Mouse (Mus musculus): ENCODE measurements around the gene Gm20075.
A peak's percentile ranks its signal among the peaks of the same experiment; 100 is the strongest.
"Not testable (repeated sequence)": the region's sequence is repeated elsewhere in the genome, so short reads cannot be mapped to it uniquely, and the experiment has no call there.

Gm20075 gene

DNA sequence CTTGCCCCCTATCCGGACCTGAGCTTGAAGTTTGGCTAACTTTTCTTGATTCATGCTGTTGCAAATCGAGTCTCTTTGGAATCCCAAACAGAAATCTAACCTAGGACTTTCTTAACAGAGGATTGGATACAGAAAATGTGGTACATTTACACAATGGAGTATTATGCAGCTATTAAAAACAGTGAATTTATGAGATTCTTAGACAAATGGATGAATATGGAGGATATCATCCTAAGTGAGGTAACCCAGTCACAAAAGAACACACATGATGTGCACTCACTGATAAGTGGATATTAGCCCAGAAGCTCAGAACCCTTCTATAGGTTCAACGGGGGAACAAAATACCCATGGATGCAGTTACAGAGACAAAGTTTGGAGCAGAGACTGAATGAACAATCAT is at the start of gene Gm20075:
Gene Gm20075 (minus strand): TSS at position 101 of the 400 bp plus-strand sequence.
- not testable (repeated sequence) for DNase-seq

DNA sequence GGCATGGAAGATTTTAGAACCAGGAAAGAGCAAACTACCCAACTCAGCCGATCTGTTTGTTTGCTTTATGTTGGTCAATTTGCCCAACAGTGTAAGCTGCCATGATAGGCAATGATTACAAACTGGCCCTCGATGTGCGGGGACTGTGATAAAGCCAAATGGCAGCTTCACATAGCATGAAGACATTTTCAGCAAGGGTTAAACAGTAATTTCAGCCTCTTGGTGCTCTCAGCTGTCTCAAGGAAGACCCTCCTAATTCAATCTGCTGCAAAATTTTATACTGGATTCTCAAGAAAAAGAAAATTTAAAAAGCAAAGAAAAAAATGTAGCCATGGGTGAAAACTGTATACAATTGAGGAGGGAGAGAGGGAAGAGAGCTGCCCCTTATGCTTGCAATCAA is 47.9 kb upstream of the Gm20075 start:
- DNase-seq, result no peak

DNA sequence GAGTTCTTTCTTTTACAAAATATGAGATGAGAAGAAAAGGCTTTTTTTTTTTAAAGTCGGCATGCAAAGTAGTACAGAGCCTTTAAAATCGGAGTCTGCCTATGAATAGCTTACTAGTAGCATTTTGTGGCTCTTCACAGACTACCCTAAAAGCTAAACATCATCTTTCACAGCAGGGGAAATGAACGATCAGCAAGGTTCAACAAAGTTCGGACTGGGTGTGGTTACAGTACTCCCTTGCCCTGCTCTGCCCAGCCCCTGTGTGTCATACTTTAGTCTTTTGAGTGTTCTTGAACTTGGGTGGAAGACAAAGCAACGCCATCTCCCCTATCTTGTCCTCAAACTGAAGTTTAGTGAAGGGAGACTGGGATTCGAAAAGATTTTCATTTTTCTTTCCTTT is 45.5 kb upstream of the Gm20075 start:
- DNase-seq, result no peak

DNA sequence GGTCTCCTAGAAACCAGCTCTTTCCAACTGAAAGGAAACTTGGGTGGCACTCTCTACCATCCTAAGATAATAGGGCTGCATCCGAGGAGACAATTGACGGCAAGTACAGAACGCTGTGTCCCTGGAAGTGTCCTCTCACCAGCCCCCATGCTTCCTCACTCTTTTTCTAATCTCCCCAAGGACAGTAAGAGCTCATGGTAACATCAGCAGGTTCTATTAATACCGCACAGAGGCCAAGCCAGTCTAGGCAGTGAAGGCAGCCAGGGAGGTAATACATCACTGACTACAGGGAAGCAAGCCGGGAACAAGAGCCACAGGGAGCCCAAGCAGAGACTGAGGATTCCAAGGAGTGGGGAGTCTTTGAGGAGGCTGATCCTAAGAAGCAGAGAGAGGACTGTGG is 43.8 kb upstream of the Gm20075 start:
- no peak for DNase-seq

DNA sequence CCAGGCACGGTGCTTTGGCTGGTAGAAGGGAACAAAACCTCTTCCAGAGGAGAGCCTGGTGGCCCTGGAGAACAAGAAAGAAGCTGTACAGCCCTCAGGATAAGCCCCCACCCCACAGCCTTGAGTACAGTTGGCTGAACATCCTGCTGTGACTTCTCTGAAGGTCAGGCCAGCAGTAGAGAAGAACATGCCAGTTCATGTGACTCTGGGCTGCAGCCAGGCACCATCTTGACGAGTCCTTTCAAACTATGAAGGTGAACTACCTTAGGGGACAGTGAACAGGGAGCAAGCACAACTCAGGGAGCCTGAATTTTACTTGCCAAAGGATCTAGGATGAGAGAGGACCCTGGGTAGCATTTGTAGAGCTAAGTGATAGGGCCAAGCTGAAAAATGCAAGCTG is 31.5 kb upstream of the Gm20075 start:
- DNase-seq, result no peak

DNA sequence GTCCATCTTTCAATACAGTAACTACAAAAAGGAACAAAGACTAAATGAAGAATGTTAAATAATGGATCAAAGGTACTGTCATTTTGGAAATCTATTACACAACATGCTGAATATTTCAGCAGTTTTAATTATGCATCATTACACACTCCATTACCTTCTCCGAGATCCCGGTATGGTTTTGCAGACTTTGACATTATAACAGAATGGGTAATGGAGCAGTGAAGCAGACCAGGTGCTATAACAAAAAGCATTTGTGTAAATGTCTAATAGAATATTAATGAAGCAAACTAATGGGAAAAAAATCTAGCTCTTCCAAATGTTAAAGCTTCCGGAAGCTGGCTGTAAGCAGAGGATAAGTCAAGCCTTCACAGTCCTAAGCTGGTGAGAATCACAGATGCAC is 29.6 kb upstream of the Gm20075 start:
- DNase-seq, result no peak

DNA sequence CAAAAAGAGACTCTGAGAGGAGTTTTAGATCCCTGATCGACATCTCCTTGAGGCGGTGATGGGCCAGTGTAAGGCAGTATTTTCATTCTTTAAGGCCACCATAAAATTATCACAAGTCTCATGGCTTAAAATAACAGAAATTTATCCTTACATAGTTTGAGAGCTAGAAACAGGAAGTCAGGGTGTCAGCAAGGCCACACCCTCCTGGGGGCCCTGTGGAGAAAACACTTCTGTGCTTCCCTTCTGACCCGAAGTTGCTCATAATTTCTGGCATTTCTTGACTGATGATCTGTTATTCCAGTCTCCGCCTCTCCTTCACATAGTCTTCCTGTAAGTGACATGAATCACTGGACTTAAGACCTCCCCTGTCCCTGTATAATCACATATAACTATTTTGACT is 25.2 kb upstream of the Gm20075 start:
- no peak for DNase-seq

DNA sequence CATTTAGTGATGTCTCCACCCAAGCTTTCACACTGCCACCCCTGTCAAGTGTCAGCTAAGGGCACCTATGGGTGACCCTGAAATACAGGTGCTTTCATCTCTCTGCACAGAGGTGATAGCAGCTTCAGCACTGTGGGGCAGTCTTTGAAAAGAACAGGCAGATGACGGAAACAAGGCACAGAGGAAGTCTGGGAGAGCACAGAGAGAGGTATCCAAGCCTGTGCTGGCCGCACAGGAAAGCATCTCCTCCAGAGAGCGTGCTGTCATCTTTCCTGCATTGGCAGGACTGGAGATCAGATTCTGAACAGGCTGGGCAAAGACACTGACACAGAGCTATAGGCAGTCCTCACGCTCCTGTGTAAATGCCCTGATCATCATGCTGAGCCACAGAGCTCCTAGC is 9.8 kb upstream of the Gm20075 start:
- no peak for DNase-seq

DNA sequence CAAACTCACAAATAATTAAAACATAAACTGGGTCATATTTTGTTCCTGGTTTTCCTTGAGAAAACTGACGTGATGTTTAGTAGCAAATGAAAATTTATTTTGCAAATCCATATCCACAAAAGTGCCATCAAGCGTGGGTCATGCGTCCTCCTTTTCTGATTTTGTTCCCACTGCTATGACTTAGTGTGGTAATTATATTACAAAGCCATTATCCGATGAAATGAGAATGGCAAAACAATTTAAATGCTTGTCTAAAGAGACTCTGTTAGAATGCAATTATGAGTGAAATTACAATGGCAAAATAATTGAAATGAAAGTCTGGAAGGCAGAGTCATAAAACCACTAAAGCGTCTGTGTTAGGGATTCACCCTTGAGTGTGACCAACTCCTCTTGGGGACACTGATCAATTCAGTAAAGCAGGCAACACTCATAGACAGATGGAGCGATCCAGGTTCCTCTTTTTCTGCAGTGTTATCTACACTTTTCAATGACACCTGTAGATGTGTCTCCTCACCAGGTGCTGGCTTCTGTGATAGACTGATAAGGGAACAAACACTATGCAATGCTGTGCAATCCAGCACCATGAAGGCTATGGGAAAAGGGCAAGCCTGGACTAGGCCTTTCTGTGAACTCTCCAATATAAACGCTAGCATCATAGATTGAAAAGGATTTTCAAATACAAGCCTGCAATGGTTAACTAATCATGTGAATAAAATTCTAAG is 4.6 kb upstream of the Gm20075 start:
- DNase-seq, result no peak

DNA sequence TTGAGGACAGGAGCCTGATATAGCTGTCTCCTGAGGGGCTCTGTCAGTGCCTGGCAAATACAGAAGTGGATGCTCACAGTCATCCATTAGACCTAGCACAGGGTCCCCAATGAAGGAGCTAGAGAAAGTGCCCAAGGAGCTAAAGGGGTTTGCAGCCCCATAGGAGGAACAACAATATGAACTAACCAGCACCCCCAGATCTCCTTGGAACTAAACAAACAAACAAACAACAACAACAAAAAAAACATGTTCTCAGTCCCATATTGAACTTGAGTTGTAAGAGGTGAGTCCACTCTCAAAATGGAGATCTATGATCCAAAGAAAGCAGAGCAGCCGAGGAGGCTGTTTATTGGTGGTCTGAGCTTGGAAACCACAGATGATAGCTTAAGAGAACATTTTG is 578 bp upstream of the Gm20075 start, which contains the start of gene Gm17190:
Gene Gm17190 (plus strand): TSS at position 301 of the 400 bp plus-strand sequence.
- DNase-seq, result not testable (repeated sequence)

DNA sequence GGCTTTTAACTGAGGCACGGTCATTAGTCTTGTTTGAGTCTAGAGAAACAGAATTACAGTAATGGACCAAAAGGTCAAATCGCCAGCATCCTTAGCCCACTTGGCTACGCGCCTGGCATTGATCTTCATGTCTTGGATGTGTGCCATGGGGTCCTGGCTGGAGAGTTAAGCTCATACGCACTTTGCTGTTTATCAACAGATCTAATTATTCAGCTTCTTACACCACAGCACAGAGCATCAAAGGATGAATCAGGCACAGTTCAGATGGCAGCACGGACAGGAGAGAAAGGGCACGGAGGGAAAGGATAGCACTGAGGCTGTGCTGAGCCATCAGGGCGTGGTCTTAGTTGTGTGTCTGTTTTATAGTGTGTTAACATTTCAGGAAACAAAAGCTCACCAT is 7.6 kb downstream of the Gm20075 start:
- DNase-seq, result no peak

DNA sequence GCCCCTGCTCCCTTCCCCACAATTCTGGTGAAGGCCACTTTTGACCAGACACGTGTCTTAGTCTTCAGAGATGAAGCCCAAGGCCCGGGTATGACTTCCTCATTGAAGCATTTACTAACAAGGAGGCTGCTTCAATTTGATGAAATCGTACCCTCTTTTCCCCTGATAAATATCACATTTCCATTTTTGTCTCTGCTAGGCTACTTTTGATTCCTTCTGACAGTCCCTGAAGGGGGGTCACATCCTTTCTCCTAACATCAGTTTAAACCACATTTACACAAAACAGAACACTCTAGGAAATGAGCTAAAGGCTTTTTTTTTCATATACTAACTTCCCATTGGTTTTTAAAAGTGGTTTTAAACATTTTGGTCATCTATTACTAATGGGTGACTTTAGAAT is 28.4 kb downstream of the Gm20075 start:
- no peak for DNase-seq

DNA sequence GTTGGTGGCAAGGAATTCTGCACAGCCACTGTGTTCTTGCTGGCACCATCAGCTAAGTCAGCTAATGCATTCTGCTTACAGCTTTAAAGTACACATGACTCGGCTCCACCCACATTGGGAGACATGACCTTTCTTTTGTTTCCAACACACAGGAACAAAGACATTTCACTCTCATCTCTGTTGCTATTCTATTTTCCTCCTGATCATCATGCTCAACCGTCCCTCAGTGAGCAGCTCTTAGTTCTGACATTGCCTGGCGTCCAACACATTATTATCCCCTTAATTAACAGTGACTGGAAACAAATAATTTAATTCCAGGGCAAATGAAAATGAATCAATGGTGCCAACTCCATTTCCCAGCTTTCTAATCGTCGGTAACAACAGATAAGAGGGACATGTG is 35.8 kb downstream of the Gm20075 start:
- no peak for DNase-seq

DNA sequence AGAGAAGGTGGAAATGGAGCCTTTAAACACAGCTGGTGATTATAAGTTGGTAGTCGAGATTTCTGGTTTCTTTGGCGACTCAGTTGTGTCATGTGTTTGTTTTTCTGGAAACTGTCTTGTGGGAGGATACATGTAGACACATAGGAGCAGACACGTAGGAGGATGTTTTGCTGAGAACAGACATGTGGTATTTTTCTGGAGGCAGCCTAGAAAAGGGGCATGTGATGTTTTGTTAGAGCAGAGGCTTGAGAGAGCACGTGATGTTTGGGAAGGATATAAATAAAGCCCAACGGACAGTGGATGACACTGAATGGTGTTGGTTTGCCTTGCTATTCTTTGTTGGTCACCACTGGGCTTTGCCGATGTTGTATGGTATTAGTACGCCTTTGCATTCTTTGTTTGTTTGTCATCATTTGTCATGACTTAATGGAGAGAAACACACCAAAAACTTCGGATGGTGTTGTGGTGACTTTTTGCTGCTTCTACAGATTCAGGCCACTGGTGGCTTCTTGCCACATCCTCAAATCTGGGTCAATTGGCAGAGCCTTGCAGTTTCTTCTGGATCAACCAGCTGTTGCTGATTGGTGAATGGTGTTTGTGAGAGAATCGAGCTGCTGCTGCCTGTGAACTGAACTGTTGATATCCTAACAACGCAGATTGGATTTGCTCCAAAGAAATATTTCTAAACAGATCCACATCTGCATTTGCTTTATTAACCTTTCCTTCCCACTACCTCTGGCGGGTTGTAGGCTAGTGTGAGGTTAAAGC is 40.7 kb downstream of the Gm20075 start:
- no peak for DNase-seq

DNA sequence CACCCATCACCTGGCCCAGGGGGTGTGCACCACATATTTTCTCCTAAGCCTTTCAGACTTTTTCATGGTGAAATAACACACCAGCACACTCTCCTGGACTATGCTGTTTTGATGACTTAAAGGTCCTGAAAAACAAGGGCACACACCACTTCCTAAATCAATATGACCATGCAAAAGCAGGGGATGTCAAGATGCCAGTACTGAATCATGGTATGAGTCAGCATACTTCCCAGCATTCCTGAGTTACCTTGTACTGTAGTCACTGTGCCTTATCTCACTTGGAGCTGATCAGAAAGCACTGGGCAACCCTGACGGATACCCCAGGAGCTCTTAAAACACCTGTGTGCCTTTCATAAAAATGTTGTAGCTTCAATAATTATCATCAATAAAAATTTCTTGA is 41.6 kb downstream of the Gm20075 start:
- no peak for DNase-seq

DNA sequence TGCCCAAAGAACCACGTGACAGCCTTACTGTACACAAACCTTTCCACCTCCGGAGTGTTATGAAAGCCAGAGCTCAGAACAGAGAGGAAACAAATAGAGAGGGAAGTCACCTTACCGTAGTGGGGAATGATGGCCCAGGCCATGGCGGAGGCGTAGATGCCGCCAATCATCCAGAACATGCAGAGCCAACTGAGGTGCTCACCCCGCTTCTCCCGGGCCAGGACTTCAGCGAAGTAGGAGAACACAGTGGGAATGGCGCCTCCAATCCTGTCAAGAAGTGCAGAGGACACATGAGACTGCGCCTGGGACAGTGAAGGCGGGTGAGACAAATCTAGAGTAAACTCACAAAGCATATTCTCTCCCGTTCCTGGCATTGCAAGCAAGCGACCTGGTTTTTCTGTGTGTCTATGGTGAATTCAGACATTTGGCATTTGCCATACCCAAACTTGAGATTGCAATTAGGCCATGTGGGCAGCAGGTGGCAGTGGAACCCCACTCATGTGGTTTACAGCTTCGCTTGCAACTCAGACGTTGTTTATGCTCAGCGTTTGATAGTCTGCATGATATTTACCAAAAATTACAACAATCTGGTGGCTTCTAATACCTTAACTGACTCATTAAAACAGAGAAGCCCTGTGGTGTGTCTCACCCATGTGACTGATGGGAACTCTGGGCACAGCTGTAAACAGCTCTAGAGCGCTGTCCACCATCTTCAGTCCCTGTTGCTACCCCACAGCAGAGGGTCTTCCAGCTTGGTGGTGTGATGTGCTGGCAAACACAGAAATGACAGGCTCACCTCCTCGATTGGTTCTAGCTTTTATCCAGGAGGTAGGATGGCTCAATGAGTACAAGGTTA is 50.6 kb downstream of the Gm20075 start:
- DNase-seq, result peak; percentile 51
